Mouse (Mus musculus) kidney, postnatal 0 days (tissue): ENCODE measurements at regions not wholly inside any gene's neighbourhood (a gene's known extent, or its start where the extent isn't known, plus 50 kb on each side); places are given as distances from the start of the nearest gene placed in this dataset.

Experiments used
- ATAC-seq: fragments of 200-750 bp; cut with Nextera tagmentation; replicated peaks from 2 replicates; pipeline ENCODE4 v1.8.0; 2017; ENCODE audit warnings: low read depth, moderate number of reproducible peaks, moderate TSS enrichment, moderate library complexity; ENCODE audit not compliant: low FRiP score
- DNase-seq: peaks from one replicate; pipeline ENCODE4 v3.0.0-alpha.2; 2016; ENCODE audit warnings: low spot score
- H3K27ac ChIP-seq: fragments of 300-500 bp; sonication (generic); 2 replicates; pipeline ENCODE4 v1.5.1; 2014; ENCODE audit warnings: mild to moderate bottlenecking
- H3K27me3 ChIP-seq: fragments of 300-500 bp; sonication (generic); 2 replicates; pipeline ENCODE4 v1.6.1; 2014; ENCODE audit warnings: low read length, mixed read lengths; ENCODE audit not compliant: insufficient read depth
- H3K36me3 ChIP-seq: fragments of 300-500 bp; sonication (generic); 2 replicates; pipeline ENCODE4 v1.6.1; 2014; ENCODE audit warnings: low read length, mixed read lengths; ENCODE audit not compliant: insufficient read depth
- H3K4me1 ChIP-seq: fragments of 300-500 bp; sonication (generic); replicated peaks from 2 replicates; pipeline ENCODE4 v1.6.1; 2014; ENCODE audit warnings: antibody characterized with exemption, low read length, mixed read lengths; ENCODE audit not compliant: insufficient read depth
- H3K4me2 ChIP-seq: fragments of 300-500 bp; sonication (generic); 2 replicates; pipeline ENCODE4 v1.6.1; 2014; ENCODE audit warnings: mild to moderate bottlenecking, low read length, moderate library complexity, mixed read lengths
- H3K4me3 ChIP-seq: fragments of 300-500 bp; sonication (generic); replicated peaks from 2 replicates; pipeline ENCODE4 v1.5.1; 2014; ENCODE audit warnings: low read depth, low read length
- H3K9ac ChIP-seq: fragments of 300-500 bp; sonication (generic); 2 replicates; pipeline ENCODE4 v1.6.1; 2014; ENCODE audit warnings: low read depth, low read length
- H3K9me3 ChIP-seq: fragments of 300-500 bp; sonication (generic); replicated peaks from 2 replicates; pipeline ENCODE4 v1.6.1; 2016; ENCODE audit warnings: low read length, inconsistent platforms, mixed read lengths
- CTCF ChIP-seq: IDR thresholded peaks from 2 replicates; pipeline ENCODE4 v1.5.1; 2016; ENCODE audit warnings: antibody characterized with exemption, low read depth, mild to moderate bottlenecking, moderate library complexity
- WGBS: fragments of 180-500 bp; shearing (Covaris S2); extraction: QIAGEN DNeasy Blood & Tissue Kit; methylation state at CpG from one replicate; pipeline ENCODE4 v1.1.7; 2014; 5-methylcytosine and 5-hydroxymethylcytosine counted together

DNA sequence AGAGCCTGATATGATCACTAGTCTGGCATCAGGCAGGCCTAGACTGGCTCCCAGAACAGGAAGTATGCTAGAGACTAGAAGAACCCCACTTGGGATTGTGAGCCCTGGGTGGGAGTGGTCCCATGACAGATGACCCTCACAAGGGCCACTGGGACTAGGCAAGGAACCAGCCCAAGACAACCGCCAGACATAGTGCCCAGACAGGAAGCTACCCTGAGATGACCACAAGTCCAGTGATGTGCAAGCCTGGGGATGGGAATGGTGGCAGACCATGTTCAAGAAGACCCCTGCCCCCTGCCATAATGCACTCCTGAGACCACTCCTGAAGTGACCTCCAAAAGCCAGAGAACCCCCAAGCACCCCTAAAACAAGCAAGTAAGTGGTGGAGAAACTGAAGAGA lies 304.9 kb downstream of the Epm2a start:
- no peaks in the 10 kb centered on the region for H3K36me3 ChIP-seq
- WGBS: 90% methylated on average over 1 of the region's 1 CpGs
- no peaks in the 10 kb centered on the region for H3K4me1 ChIP-seq
- H3K9ac ChIP-seq: no peak overlapping the region
- ATAC-seq (no peak), DNase-seq (no peak)
- no peaks in the 10 kb centered on the region for H3K9me3 ChIP-seq
- H3K4me2 ChIP-seq: no peak overlapping the region
- H3K27me3 ChIP-seq: no peaks in the 10 kb centered on the region
- TF ChIP-seq CTCF: no peak
- H3K27ac ChIP-seq: no peak overlapping the region
- H3K4me3 ChIP-seq: no peak overlapping the region

- TF ChIP-seq CTCF: no peak
- no peaks in the 10 kb centered on the region for H3K36me3 ChIP-seq
- H3K27ac ChIP-seq: no peak overlapping the region
- ATAC-seq (no peak), DNase-seq (no peak)
- no peak overlapping the region for H3K4me2 ChIP-seq
- WGBS: 56% methylated on average over 1 of the region's 1 CpGs
- no peak overlapping the region for H3K9ac ChIP-seq
- no peaks in the 10 kb centered on the region for H3K27me3 ChIP-seq
- no peaks in the 10 kb centered on the region for H3K9me3 ChIP-seq
- no peak overlapping the region for H3K4me3 ChIP-seq
- H3K4me1 ChIP-seq: no peaks in the 10 kb centered on the region
These were observed 317.0 kb downstream of the Epm2a start for GRCm38 (mm10) chr10:11660056-11660770.

GRCm38 (mm10) chr10:11661660-11662250 lies 318.6 kb downstream of the Epm2a start:
- Histone ChIP-seq H3K4me2 (no peak overlapping the region), H3K27me3 (no peaks in the 10 kb centered on the region), H3K9ac (no peak overlapping the region), H3K4me1 (no peaks in the 10 kb centered on the region), H3K36me3 (no peaks in the 10 kb centered on the region), H3K27ac (no peak overlapping the region), H3K4me3 (no peak overlapping the region), H3K9me3 (no peaks in the 10 kb centered on the region)
- DNase-seq (no peak), ATAC-seq (no peak)
- whole genome bisulfite sequencing: 56% methylated on average over 5 of the region's 5 CpGs
- no peak for TF ChIP-seq CTCF

DNA sequence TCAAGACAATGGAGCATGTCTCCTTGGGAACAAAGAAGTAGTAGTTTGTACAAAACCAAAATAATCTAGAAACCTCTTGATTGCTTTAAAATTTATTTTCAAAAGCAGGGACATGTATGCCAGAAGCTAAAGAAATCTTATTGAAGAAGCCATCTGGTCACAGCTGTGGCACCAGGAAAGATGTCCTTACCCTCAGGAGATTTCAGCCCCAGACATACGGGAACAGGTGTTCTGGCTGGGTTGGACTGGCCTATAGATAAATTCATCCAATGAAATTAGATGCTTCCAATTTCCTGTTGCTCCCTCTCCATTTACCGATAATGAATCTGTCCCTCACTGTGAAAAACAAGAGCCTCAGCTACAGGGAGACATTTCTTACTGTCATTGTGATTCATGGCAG lies 366.5 kb downstream of the Epm2a start:
- no peak for ATAC-seq
- no peak overlapping the region for H3K4me3 ChIP-seq
- H3K4me1 ChIP-seq: no peaks in the 10 kb centered on the region
- TF ChIP-seq CTCF: no peak
- 37% methylated on average over 2 of the region's 2 CpGs for WGBS
- DNase-seq: no peak
- H3K36me3 ChIP-seq: no peaks in the 10 kb centered on the region
- H3K9ac ChIP-seq: no peak overlapping the region
- no peak overlapping the region for H3K4me2 ChIP-seq
- H3K27ac ChIP-seq: no peak overlapping the region
- no peaks in the 10 kb centered on the region for H3K27me3 ChIP-seq
- H3K9me3 ChIP-seq: no peaks in the 10 kb centered on the region

- no peak for ATAC-seq
- no peak for TF ChIP-seq CTCF
These were observed 381.6 kb downstream of the Epm2a start for GRCm38 (mm10) chr10:11724775-11725174.

DNA sequence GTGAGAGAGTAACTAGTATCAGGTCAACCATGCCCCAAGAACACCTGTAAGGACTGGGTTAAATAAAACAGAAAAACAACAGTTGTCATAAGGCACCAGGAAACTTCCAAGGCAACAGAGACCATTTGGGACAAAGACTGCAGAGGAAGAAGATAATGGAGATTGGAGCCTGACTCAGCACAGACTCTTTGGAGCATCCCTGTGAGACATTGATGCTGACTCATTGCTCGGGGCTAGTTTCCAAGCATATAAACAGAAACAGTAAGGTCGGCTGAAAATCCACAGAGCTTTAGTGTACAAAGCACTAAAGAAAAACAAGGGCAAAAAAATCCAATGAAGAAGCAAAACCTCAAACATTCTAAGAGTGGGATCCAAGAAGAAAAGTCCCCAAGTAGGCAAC lies 386.3 kb downstream of the Epm2a start:
- H3K27me3 ChIP-seq: no peaks in the 10 kb centered on the region
- no peak overlapping the region for H3K4me3 ChIP-seq
- no peak overlapping the region for H3K9ac ChIP-seq
- no peaks in the 10 kb centered on the region for H3K36me3 ChIP-seq
- no peak for TF ChIP-seq CTCF
- no peaks in the 10 kb centered on the region for H3K4me1 ChIP-seq
- WGBS: 71% methylated on average over 2 of the region's 2 CpGs
- no peak overlapping the region for H3K4me2 ChIP-seq
- no peaks in the 10 kb centered on the region for H3K9me3 ChIP-seq
- DNase-seq (no peak), ATAC-seq (no peak)
- no peak overlapping the region for H3K27ac ChIP-seq

More at GRCm38 (mm10) chr10:11724775-11725174, 381.6 kb downstream of the Epm2a start:
- no peaks in the 10 kb centered on the region for H3K4me1 ChIP-seq
- no peak overlapping the region for H3K4me3 ChIP-seq
- no peaks in the 10 kb centered on the region for H3K27me3 ChIP-seq
- no peak for DNase-seq
- WGBS: 81% methylated on average over 7 of the region's 7 CpGs
- no peaks in the 10 kb centered on the region for H3K36me3 ChIP-seq
- no peak overlapping the region for H3K27ac ChIP-seq
- no peak overlapping the region for H3K4me2 ChIP-seq
- no peaks in the 10 kb centered on the region for H3K9me3 ChIP-seq
- H3K9ac ChIP-seq: no peak overlapping the region
